Mouse (Mus musculus): Measurements from ENCODE around the gene Cubn. TPM values are rescaled to one million over a fixed set of nuclear protein-coding genes. Genes with fewer than 3 reads are reported as not detected.

The Cubn gene
- total RNA-seq, 2 experiments from 2014 or later, result 0.22 to 0.32 TPM

GRCm38 (mm10) chr2:13490480-13490879, 1.1 kb downstream of the Cubn start:
- intact Hi-C loops (cut with DNase I), result no loop called here
- DNase-seq (ENCODE audit: low spot score in 2 of 2), result no peak

- no peak for DNase-seq (ENCODE audit: low spot score in 2 of 2)
- intact Hi-C loops (cut with DNase I), result no loop called here
Measured at GRCm38 (mm10) chr2:13486470-13486869, 5.1 kb downstream of the Cubn start.

GRCm38 (mm10) chr2:13484566-13484965, 7.0 kb downstream of the Cubn start:
- intact Hi-C loops (cut with DNase I), result no loop called here
- no peak for DNase-seq (ENCODE audit: low spot score in 2 of 2)

- no peak for DNase-seq (ENCODE audit: low spot score in 2 of 2)
Measured at GRCm38 (mm10) chr2:13480744-13481143, 10.9 kb downstream of the Cubn start.

GRCm38 (mm10) chr2:13479165-13479564, 12.4 kb downstream of the Cubn start:
- DNase-seq (ENCODE audit: low spot score in 2 of 2), result no peak
- intact Hi-C loops (cut with DNase I), result loop anchor here (10.0 kb wide), 1 partner anchor 154 kb away; no protein-coding TSS in a partner anchor

More at GRCm38 (mm10) chr2:13480744-13481143, 10.9 kb downstream of the Cubn start:
- intact Hi-C loops (cut with DNase I), result no loop called here

GRCm38 (mm10) chr2:13470108-13470507, 21.5 kb downstream of the Cubn start:
- intact Hi-C loops (cut with DNase I), result loop anchor here (10.0 kb wide), 1 partner anchor 145 kb away; no protein-coding TSS in a partner anchor
- DNase-seq (ENCODE audit: low spot score in 2 of 2), result no peak

- intact Hi-C loops (cut with DNase I), result loop anchor here (10.0 kb wide), 1 partner anchor 145 kb away; no protein-coding TSS in a partner anchor
Measured at GRCm38 (mm10) chr2:13469641-13470040, 22.0 kb downstream of the Cubn start.

GRCm38 (mm10) chr2:13466685-13467084, 24.9 kb downstream of the Cubn start:
- intact Hi-C loops (cut with DNase I), result no loop called here
- no peak for DNase-seq (ENCODE audit: low spot score in 2 of 2)

More at GRCm38 (mm10) chr2:13469641-13470040, 22.0 kb downstream of the Cubn start:
- DNase-seq (ENCODE audit: low spot score in 2 of 2), result no peak

- intact Hi-C loops (cut with DNase I), result no loop called here
Measured at GRCm38 (mm10) chr2:13458088-13458487, 33.5 kb downstream of the Cubn start.

GRCm38 (mm10) chr2:13456821-13457220, 34.8 kb downstream of the Cubn start:
- DNase-seq (ENCODE audit: low spot score in 2 of 2), result no peak
- intact Hi-C loops (cut with DNase I), result no loop called here

More at GRCm38 (mm10) chr2:13458088-13458487, 33.5 kb downstream of the Cubn start:
- no peak for DNase-seq (ENCODE audit: low spot score in 2 of 2)

- DNase-seq (ENCODE audit: low spot score in 2 of 2), result no peak
- intact Hi-C loops (cut with DNase I), result no loop called here
Measured at GRCm38 (mm10) chr2:13451495-13452491, 39.8 kb downstream of the Cubn start.

GRCm38 (mm10) chr2:13450895-13451294, 40.7 kb downstream of the Cubn start:
- intact Hi-C loops (cut with DNase I), result no loop called here

GRCm38 (mm10) chr2:13450470-13450869, 41.1 kb downstream of the Cubn start:
- no peak for DNase-seq (ENCODE audit: low spot score in 2 of 2)
- intact Hi-C loops (cut with DNase I), result no loop called here

More at GRCm38 (mm10) chr2:13450895-13451294, 40.7 kb downstream of the Cubn start:
- DNase-seq (ENCODE audit: low spot score in 2 of 2), result no peak

GRCm38 (mm10) chr2:13445156-13445555, 46.5 kb downstream of the Cubn start:
- intact Hi-C loops (cut with DNase I), result no loop called here
- no peak for DNase-seq (ENCODE audit: low spot score in 2 of 2)

- intact Hi-C loops (cut with DNase I), result no loop called here
- DNase-seq (ENCODE audit: low spot score in 2 of 2), result no peak
Measured at GRCm38 (mm10) chr2:13438983-13439382, 52.6 kb downstream of the Cubn start.

- DNase-seq (ENCODE audit: low spot score in 2 of 2), result no peak
- intact Hi-C loops (cut with DNase I), result no loop called here
Measured at GRCm38 (mm10) chr2:13438275-13438845, 53.3 kb downstream of the Cubn start.

- intact Hi-C loops (cut with DNase I), result no loop called here
- no peak for DNase-seq (ENCODE audit: low spot score in 2 of 2)
Measured at GRCm38 (mm10) chr2:13432002-13432401, 59.6 kb downstream of the Cubn start.

GRCm38 (mm10) chr2:13421974-13422760, 69.4 kb downstream of the Cubn start:
- no peak for DNase-seq (ENCODE audit: low spot score in 2 of 2)
- intact Hi-C loops (cut with DNase I), result no loop called here

- intact Hi-C loops (cut with DNase I), result loop anchor here (10.0 kb wide), 2 partner anchors 128 to 158 kb away; partner anchors contain the start of genes Trdmt1 and Vim
- DNase-seq (ENCODE audit: low spot score in 2 of 2), result no peak
Measured at GRCm38 (mm10) chr2:13416765-13417524, 74.7 kb downstream of the Cubn start.
